Mouse (Mus musculus) stomach, postnatal 0 days (tissue): ENCODE results near the gene Tbxa2r.

ENCODE experiments used
- CTCF ChIP-seq: IDR thresholded peaks from 2 replicates; pipeline ENCODE4 v1.5.1; 2016; ENCODE audit warnings: antibody characterized with exemption, low read depth, mild to moderate bottlenecking, moderate library complexity
- EP300 ChIP-seq: optimal IDR thresholded peaks from 2 replicates; pipeline ENCODE3; 2016; ENCODE audit warnings: antibody characterized with exemption

DNA sequence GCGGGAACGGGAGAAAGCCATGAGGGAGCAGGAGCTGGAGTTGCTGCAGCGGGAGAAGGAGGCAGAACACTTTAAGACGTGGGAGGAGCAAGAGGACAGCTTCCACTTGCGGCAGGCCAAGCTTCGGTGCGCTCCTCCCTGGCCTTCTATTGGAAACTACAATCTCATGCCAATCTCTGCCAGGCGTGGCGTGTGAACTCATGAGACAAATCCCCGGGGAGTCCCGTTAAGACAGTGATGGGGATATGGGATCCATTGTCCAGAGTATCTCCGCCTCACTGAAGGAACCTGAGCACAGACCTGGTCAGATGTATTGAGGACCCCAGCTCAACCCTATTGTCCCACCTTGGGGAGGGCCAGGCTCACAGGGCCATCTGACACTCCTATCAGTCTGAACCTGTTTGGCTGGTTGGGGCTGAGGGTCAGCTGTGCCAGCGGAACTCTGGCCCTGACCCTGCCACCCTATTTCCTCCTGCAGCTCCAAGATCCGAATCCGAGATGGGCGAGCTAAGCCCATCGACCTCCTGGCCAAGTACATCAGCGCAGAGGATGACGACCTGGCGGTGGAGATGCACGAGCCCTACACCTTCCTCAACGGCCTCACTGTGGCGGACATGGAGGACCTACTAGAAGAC, 5.3 kb upstream of the Tbxa2r start:
- TF ChIP-seq CTCF: no peak
- TF ChIP-seq EP300: no peak
